Mouse (Mus musculus): ENCODE measurements around the gene Rbm47. TPM values are rescaled to one million over a fixed set of nuclear protein-coding genes. Genes with fewer than 3 reads are reported as not detected.

Rbm47 gene
- polyA plus RNA-seq, 1 experiment from 2014 or later, result 2.2 TPM

DNA sequence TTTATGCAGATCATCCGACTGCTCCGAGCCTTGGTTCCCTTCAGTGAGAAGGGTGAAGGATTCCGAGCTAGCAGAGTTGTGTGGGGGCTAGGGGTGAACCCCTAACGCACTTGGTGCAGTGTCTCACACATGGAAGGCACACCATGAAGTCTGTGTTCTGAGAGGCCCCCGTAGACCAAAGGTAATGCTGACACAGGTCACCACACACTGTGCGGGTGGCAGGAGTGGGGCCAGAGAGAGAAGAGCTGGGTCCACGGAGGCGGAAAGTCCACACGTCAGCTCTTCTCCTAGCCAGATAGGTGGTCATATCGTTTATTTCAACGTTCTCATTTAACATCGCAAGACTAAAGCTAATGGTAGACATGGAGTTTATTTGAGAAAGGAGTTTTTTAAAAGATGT, 97.0 kb downstream of the Rbm47 start:
- Histone ChIP-seq H3K9me3 (replicated peaks) (no peaks in the 10 kb centered on the region), H3K27ac (ENCODE audit: poor library complexity, severe bottlenecking) (no peak overlapping the region), H3K4me2 (no peak overlapping the region), H3K36me3 (no peaks in the 10 kb centered on the region), H3K27me3 (replicated peaks) (no peaks in the 10 kb centered on the region), H3K4me3 (no peak overlapping the region), H3K4me1 (replicated peaks) (no peaks in the 10 kb centered on the region), H3K9ac (no peak overlapping the region)
- WGBS, result 86% methylated on average over 12 of the region's 12 CpGs
- no peak for ATAC-seq (ENCODE audit: insufficient number of reproducible peaks, low FRiP score)

- no peak overlapping the region for H3K4me2 ChIP-seq
- no peaks in the 10 kb centered on the region for H3K9me3 ChIP-seq (replicated peaks)
- peaks cover 4% of the 10 kb centered on the region for H3K4me1 ChIP-seq (replicated peaks)
- WGBS, result 73% methylated on average over 9 of the region's 9 CpGs
- H3K9ac ChIP-seq, result no peak overlapping the region
- no peak overlapping the region for H3K27ac ChIP-seq (ENCODE audit: poor library complexity, severe bottlenecking)
- no peaks in the 10 kb centered on the region for H3K36me3 ChIP-seq
- no peaks in the 10 kb centered on the region for H3K27me3 ChIP-seq (replicated peaks)
- no peak overlapping the region for H3K4me3 ChIP-seq
- ATAC-seq (ENCODE audit: insufficient number of reproducible peaks, low FRiP score), result no peak
These were observed 97.9 kb downstream of the Rbm47 start for GRCm38 (mm10) chr5:66075032-66075488.

- WGBS, result 83% methylated on average over 5 of the region's 5 CpGs
- Histone ChIP-seq H3K4me3 (no peak overlapping the region), H3K36me3 (no peaks in the 10 kb centered on the region), H3K9me3 (replicated peaks) (no peaks in the 10 kb centered on the region), H3K4me2 (no peak overlapping the region), H3K4me1 (replicated peaks) (peaks cover 8% of the 10 kb centered on the region), H3K27me3 (replicated peaks) (no peaks in the 10 kb centered on the region), H3K27ac (ENCODE audit: poor library complexity, severe bottlenecking) (no peak overlapping the region), H3K9ac (no peak overlapping the region)
- ATAC-seq (ENCODE audit: insufficient number of reproducible peaks, low FRiP score), result no peak
These were observed 98.7 kb downstream of the Rbm47 start for GRCm38 (mm10) chr5:66074235-66074634.

DNA sequence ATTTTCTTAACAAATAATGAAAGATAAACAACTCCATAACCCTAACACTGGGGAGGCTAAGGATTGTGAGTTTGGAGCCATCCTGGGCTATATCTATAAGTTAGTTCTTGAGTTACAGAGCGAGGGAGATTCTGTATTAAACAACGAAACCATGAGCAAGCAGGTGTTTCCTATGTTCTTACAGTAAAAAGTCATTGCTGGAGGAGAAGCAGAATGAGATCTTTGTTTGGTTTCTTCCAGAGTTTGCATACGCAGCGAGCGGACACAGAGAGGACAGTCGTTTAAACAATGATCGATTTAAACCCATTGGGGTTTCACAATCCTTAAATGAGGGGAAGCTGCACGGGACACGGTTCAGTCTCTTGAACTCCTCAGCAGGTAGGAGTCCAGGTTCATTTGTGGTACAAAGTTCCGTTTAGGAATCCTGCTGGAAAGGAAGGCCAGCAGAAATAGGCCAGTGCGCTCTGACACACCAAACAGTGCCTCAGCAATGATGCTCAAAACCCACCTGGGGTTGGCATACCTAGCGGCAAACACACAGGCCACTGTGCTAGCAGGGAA, 99.2 kb downstream of the Rbm47 start:
- 86% methylated on average over 12 of the region's 12 CpGs for WGBS
- H3K4me3 ChIP-seq, result no peak overlapping the region

GRCm38 (mm10) chr5:66071722-66072121, 101.2 kb downstream of the Rbm47 start:
- Histone ChIP-seq H3K4me1 (replicated peaks) (peaks cover 19% of the 10 kb centered on the region), H3K27me3 (replicated peaks) (no peaks in the 10 kb centered on the region), H3K4me2 (no peak overlapping the region), H3K36me3 (no peaks in the 10 kb centered on the region), H3K4me3 (no peak overlapping the region), H3K9me3 (replicated peaks) (no peaks in the 10 kb centered on the region), H3K27ac (ENCODE audit: poor library complexity, severe bottlenecking) (no peak overlapping the region), H3K9ac (no peak overlapping the region)
- WGBS, result 73% methylated on average over 8 of the region's 8 CpGs
- ATAC-seq (ENCODE audit: insufficient number of reproducible peaks, low FRiP score), result no peak

More for the DNA sequence above, 99.2 kb downstream of the Rbm47 start:
- Histone ChIP-seq H3K36me3 (no peaks in the 10 kb centered on the region), H3K4me1 (replicated peaks) (peaks cover 8% of the 10 kb centered on the region), H3K4me2 (no peak overlapping the region), H3K9me3 (replicated peaks) (no peaks in the 10 kb centered on the region), H3K9ac (no peak overlapping the region), H3K27me3 (replicated peaks) (no peaks in the 10 kb centered on the region), H3K27ac (ENCODE audit: poor library complexity, severe bottlenecking) (no peak overlapping the region)
- no peak for ATAC-seq (ENCODE audit: insufficient number of reproducible peaks, low FRiP score)

GRCm38 (mm10) chr5:66070350-66070749, 102.6 kb downstream of the Rbm47 start:
- Histone ChIP-seq H3K27ac (ENCODE audit: poor library complexity, severe bottlenecking) (no peak overlapping the region), H3K4me2 (peak overlapping the region; percentile 85), H3K4me3 (peak overlapping the region; percentile 56; the same call in 1 of the 2 replicates), H3K9ac (no peak overlapping the region), H3K4me1 (replicated peaks) (peaks cover 19% of the 10 kb centered on the region), H3K36me3 (no peaks in the 10 kb centered on the region), H3K27me3 (replicated peaks) (no peaks in the 10 kb centered on the region), H3K9me3 (replicated peaks) (no peaks in the 10 kb centered on the region)
- ATAC-seq (ENCODE audit: insufficient number of reproducible peaks, low FRiP score), result no peak
- WGBS, result 60% methylated on average over 2 of the region's 2 CpGs

DNA sequence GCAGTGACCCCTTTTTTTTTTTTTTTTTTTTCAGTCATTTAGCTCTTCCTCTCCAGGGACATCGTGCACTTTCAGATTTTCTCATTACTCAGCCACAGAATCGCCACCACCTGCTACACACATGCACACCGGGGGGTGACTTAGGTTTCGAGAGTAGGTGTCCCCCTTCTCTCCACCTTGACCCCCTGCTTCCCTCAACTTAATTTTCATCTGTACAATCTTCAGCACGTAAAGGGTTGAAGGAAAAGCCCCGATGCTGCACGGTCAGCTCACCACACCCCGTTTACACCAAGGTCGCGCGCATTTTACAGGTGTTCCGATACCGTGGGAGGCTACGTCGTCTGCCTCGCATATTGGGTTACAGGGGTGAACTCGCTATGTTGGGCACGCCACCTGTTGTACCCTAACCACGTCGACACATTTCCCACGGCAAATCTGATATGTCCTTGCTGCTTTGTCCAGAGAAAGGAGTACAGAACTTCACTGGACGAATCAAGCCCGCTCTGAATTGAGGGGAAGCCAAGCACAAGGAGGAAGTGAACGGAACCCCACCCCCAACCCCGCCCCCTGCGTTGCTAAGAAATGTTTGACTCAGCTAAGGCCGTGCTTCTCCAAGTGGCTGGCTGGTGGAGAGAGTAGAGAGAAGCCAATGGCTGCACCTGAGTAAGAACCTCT, 103.3 kb downstream of the Rbm47 start:
- Histone ChIP-seq H3K4me1 (replicated peaks) (peaks cover 19% of the 10 kb centered on the region), H3K36me3 (no peaks in the 10 kb centered on the region), H3K9me3 (replicated peaks) (no peaks in the 10 kb centered on the region), H3K4me3 (peak overlapping the region; percentile 56), H3K27ac (ENCODE audit: poor library complexity, severe bottlenecking) (no peak overlapping the region), H3K4me2 (peak overlapping the region; percentile 85), H3K27me3 (replicated peaks) (no peaks in the 10 kb centered on the region), H3K9ac (peak overlapping the region; percentile 42; the same call in 1 of the 2 replicates)
- 13% methylated on average over 27 of the region's 27 CpGs for WGBS
- ATAC-seq (ENCODE audit: insufficient number of reproducible peaks, low FRiP score), result peak; percentile 76

DNA sequence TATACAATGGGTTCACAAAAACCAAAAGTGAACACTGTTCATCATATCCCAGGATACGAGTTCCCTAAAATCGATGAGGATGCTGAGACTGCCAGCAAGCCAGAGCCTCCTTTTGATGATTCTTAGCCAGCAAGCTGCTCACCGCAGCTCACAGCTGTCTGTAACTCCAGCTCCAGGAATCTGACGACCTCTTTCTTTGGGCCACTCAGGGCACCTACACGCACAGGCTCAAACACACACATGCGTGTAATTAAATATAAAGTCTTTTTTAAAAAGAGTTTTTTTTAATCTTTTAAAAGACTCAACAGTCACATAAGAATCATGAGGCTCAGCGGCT, 103.8 kb downstream of the Rbm47 start:
- no peak for ATAC-seq (ENCODE audit: insufficient number of reproducible peaks, low FRiP score)
- H3K4me2 ChIP-seq, result peak overlapping the region; percentile 85
- H3K4me1 ChIP-seq (replicated peaks), result peaks cover 19% of the 10 kb centered on the region
- H3K36me3 ChIP-seq, result no peaks in the 10 kb centered on the region
- WGBS, result 60% methylated on average over 7 of the region's 7 CpGs
- no peak overlapping the region for H3K4me3 ChIP-seq
- H3K9ac ChIP-seq, result no peak overlapping the region
- H3K9me3 ChIP-seq (replicated peaks), result no peaks in the 10 kb centered on the region
- H3K27ac ChIP-seq (ENCODE audit: poor library complexity, severe bottlenecking), result no peak overlapping the region
- H3K27me3 ChIP-seq (replicated peaks), result no peaks in the 10 kb centered on the region

DNA sequence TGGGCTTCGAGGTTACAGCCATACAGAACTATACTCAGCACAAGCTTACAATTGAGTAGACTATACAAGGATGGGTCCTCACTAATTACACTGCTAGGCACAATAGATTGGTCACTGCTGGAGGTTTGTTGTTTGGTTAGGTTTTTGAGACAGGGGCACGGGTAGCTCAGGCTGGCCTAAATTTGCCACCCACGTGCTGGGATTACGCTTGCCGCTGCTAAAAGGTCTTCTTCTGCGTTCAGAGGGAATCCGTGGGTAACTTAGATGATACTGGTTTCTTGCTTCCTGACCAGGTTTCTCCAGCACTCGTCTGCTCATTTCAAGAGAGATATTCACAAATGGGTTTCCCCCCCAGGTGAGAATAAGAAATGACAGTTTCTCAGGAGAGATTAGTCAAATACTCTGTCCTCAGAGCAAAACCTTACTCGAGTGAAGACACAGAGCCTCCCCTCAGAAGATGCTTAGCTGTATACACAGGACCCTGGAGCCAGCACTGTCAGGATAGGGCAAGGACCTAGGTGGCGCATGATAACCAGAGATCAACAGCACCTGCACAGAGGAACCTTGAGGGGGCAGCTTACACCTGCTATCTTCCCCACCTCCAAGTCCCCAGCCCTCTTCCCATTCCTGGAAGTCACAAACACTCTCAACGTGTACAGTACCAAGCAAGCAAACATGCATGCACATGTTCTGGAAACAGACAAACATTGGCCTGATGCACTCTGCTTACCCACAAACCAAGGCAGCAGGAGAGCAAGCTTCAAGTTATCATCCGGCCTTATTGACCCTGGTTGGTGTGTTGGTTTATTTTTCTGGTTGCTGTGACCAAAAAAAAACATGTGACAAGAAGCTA, 104.6 kb downstream of the Rbm47 start:
- ATAC-seq (ENCODE audit: insufficient number of reproducible peaks, low FRiP score), result no peak
- no peaks in the 10 kb centered on the region for H3K9me3 ChIP-seq (replicated peaks)
- H3K9ac ChIP-seq, result no peak overlapping the region
- 82% methylated on average over 12 of the region's 12 CpGs for WGBS
- H3K27me3 ChIP-seq (replicated peaks), result no peaks in the 10 kb centered on the region
- H3K4me3 ChIP-seq, result no peak overlapping the region
- H3K4me2 ChIP-seq, result no peak overlapping the region
- no peak overlapping the region for H3K27ac ChIP-seq (ENCODE audit: poor library complexity, severe bottlenecking)
- peaks cover 19% of the 10 kb centered on the region for H3K4me1 ChIP-seq (replicated peaks)
- H3K36me3 ChIP-seq, result no peaks in the 10 kb centered on the region

GRCm38 (mm10) chr5:66067219-66067618, 105.7 kb downstream of the Rbm47 start:
- Histone ChIP-seq H3K9ac (no peak overlapping the region), H3K36me3 (no peaks in the 10 kb centered on the region), H3K27me3 (replicated peaks) (no peaks in the 10 kb centered on the region), H3K4me1 (replicated peaks) (peaks cover 22% of the 10 kb centered on the region), H3K27ac (ENCODE audit: poor library complexity, severe bottlenecking) (no peak overlapping the region), H3K4me2 (no peak overlapping the region), H3K9me3 (replicated peaks) (no peaks in the 10 kb centered on the region), H3K4me3 (no peak overlapping the region)
- 45% methylated on average over 7 of the region's 7 CpGs for WGBS
- no peak for ATAC-seq (ENCODE audit: insufficient number of reproducible peaks, low FRiP score)

DNA sequence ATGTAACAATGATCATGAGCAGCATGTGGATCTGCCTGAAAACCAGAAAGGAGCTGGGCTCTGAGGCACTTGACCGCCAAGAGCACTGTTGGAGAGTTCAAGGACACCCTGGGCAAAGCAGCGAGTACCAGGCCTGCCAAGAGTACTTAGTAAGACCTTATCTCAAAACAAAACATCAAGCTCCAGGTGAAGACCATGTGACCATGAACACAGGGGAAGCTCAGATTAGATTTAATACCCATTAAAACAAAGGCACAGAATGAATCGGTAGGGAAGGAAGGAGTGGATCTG, 110.0 kb downstream of the Rbm47 start:
- no peaks in the 10 kb centered on the region for H3K9me3 ChIP-seq (replicated peaks)
- no peak overlapping the region for H3K27ac ChIP-seq (ENCODE audit: poor library complexity, severe bottlenecking)
- no peak overlapping the region for H3K9ac ChIP-seq
- no peak for ATAC-seq (ENCODE audit: insufficient number of reproducible peaks, low FRiP score)
- H3K36me3 ChIP-seq, result no peaks in the 10 kb centered on the region
- H3K4me1 ChIP-seq (replicated peaks), result peaks cover 14% of the 10 kb centered on the region; the same call in 1 of the 2 replicates
- no peaks in the 10 kb centered on the region for H3K27me3 ChIP-seq (replicated peaks)
- no peak overlapping the region for H3K4me3 ChIP-seq
- H3K4me2 ChIP-seq, result no peak overlapping the region
- 40% methylated on average over 3 of the region's 3 CpGs for WGBS
